In the genomic region with DNA sequence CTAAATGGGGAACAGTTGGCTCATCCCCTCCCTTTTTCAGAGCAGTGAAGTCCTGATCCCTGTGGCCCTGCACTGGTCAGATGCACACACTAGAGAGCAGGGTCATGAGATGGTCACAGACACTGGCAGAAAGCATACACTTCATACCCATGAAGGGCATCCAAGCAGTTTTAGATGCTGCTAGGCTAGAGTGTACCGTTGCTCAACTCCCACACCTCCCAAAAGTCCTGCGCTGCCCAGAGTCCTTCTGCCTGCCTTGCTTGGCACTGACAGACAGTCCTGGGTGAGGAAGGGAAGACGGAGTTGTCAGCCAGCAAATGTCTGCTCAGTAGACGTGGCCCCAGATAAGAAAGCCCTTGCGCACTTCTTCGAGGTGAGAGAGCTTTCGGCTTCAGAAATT, we compare ENCODE assay signal across 22 mouse cellular contexts.
"Had no signal": no experiment of that assay in that cellular context is flagged by ENCODE, and none has a peak within 500 bp of the region (broad histone marks: within the 10 kb centered on the region; RNA-seq: fewer than 3 reads in every experiment).

No protein-coding gene starts in this region.

- H3K4me1 ChIP-seq: heart, embryonic 12.5 days; hindbrain, embryonic 10.5 days; hindbrain, embryonic 12.5 days; intestine, embryonic 15.5 days; limb, embryonic 10.5 days; limb, embryonic 12.5 days; liver, embryonic 13.5 days; liver, embryonic 15.5 days had no signal

- H3K36me3 ChIP-seq: heart, embryonic 12.5 days; hindbrain, embryonic 10.5 days; hindbrain, embryonic 12.5 days; intestine, embryonic 15.5 days; limb, embryonic 10.5 days; limb, embryonic 12.5 days; liver, embryonic 13.5 days; liver, embryonic 15.5 days had no signal

- DNase-seq: gastrocnemius, postnatal 36 days; heart, adult 2 months; heart, postnatal 10 days; heart, postnatal 4 days; kidney, adult 18-20 months; kidney, adult 8-10 months; kidney, postnatal 10 days; kidney, postnatal 25 days; kidney, postnatal 4 days; liver; liver, embryonic 13.5 days; liver, postnatal 0 days had no signal

- H3K4me3 ChIP-seq: heart, adult 2 months; heart, embryonic 12.5 days; hindbrain, embryonic 10.5 days; hindbrain, embryonic 12.5 days; intestine, embryonic 15.5 days; layer of hippocampus, adult 2 months; left cerebral cortex, adult 2 months; limb, embryonic 10.5 days; limb, embryonic 12.5 days; liver, embryonic 13.5 days; liver, embryonic 15.5 days had no signal

- H3K9me3 ChIP-seq: hindbrain, embryonic 10.5 days; intestine, embryonic 15.5 days; limb, embryonic 10.5 days; limb, embryonic 12.5 days had no signal

- H3K27me3 ChIP-seq: heart, embryonic 12.5 days; hindbrain, embryonic 12.5 days; intestine, embryonic 15.5 days; limb, embryonic 12.5 days; liver, embryonic 13.5 days; liver, embryonic 15.5 days had no signal

- H3K27ac ChIP-seq: heart, adult 2 months; hindbrain, embryonic 10.5 days; hindbrain, embryonic 12.5 days; hindbrain, embryonic 14.5 days; intestine, embryonic 15.5 days; layer of hippocampus, adult 2 months; left cerebral cortex, adult 2 months; limb, embryonic 10.5 days; limb, embryonic 12.5 days; liver, embryonic 13.5 days; liver, embryonic 15.5 days had no signal
